Mouse (Mus musculus): Measurements from ENCODE around the gene Sdf4.

The Sdf4 gene

DNA sequence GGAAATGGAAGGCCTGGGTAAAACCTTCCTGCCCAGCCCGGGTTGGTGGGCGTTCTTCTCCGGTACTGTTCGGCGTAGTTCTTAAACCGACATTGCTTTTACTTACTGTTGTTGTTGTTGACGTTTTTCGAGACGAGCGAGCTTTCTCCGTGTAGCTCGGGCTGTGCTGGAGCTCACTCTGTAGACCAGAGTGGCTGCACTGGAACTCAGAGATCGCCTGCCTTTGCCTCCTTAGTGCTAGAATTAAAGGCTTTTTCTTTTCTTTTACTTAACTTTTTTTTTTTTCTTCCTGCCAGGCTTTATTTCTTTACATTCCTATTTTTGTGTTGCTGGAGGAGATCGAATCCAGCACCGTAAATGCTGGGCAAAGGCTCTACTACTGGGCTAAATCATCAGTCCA lies 934 bp downstream of the Sdf4 start:
- in situ Hi-C loops (cut with MboI; ENCODE audit: low sequenced_read_pairs), result no loop called here

DNA sequence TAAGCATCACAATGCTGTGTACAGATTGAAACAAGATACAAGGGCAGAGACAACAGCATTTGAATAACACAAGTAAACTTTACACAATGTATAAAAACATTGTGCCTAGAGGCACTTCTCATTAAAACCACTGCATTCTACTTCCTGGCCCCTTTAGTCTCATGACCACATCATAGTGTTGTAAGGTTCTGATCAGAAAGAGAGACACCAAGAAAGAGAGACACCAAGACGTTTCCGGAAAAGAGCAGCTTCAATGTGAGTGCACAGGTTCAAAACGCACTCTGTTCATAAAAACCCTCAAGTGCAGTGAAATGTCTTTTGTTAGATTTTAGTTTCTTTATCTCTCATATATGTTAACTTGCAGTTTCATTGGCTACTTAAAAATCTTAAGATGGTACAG lies 11.4 kb downstream of the Sdf4 start:
- in situ Hi-C loops (cut with MboI; ENCODE audit: low sequenced_read_pairs), result no loop called here

DNA sequence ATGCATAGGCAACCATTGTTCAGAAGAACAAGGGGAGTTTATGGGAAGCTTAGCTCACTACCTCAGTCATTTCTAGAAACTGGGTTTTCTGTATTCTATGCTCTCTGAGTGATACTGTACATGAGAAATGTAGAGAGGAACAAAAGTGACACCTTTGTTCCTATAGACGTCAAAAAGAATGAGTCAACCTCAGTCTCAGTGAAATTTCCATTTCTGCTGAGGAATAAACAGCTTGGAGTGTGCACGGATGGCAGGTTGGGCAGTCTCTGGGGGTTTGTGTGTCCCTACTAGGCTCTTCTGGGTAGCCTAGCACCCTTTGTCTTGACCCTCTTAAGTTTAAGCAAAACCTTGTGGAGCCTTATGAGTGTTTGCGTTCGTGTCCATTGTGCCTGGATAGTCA lies 15.7 kb downstream of the Sdf4 start:
- in situ Hi-C loops (cut with MboI; ENCODE audit: low sequenced_read_pairs), result no loop called here

DNA sequence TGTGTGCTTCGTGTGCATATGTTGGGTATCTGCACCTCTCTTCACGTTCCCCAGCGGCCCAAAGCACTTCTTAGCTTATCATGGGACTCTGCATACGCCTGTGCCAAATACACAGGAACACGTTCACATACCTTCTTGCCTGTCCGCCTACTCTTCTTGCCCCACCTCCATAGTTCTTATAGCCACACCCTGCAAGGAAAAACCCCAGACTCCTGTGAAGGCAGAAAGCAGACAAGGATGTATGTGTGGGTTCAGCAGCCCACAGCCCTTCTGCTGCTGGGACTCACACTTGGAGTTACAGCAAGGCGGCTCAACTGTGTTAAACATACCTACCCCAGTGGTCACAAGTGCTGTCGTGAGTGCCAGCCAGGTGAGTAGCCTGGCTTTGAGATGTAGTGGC lies 21.0 kb downstream of the Sdf4 start, which contains the start of gene Tnfrsf4:
Gene Tnfrsf4 (plus strand): TSS at position 207 of the 400 bp plus-strand sequence.
- in situ Hi-C loops (cut with MboI; ENCODE audit: low sequenced_read_pairs), result no loop called here

DNA sequence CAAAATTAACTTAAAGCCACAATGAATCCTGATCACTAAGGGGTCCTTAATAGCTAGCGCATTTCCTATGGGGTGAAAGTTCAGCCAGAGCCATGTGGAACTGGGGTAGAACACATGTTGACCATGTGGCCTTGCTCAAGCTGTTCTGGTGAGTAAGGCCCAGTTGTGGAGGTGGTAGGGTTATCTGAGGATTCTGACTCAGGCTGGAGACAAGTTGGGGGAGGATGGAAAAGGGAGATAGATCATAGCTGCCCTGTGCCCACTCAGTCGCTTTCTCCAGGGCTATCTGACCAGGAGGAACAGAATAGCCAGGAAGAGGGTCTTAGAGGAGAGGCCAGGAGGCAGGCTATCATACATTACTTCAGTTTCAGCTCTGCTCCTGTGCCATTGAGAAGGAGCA lies 21.8 kb downstream of the Sdf4 start:
- in situ Hi-C loops (cut with MboI; ENCODE audit: low sequenced_read_pairs), result no loop called here

DNA sequence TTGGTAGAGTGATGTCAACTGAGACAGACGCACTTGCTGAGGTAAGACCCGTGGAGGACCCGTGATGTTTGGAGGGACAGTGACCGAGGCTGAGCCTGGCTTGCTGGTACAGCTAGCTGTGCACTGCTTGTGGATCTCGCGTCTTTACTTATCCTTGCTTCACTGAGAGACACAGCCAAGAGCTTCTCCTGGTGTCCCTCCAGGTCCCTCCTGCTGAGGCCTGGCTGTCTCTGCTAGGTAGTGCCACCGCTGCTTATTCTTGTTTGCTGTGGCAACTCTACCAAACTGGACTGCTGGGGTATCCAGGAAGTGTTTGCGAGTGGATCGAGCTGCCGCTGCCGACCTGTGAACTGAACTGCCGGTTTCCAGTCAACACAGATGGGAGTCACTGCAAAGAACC lies 27.1 kb downstream of the Sdf4 start:
- in situ Hi-C loops (cut with MboI; ENCODE audit: low sequenced_read_pairs), result no loop called here

DNA sequence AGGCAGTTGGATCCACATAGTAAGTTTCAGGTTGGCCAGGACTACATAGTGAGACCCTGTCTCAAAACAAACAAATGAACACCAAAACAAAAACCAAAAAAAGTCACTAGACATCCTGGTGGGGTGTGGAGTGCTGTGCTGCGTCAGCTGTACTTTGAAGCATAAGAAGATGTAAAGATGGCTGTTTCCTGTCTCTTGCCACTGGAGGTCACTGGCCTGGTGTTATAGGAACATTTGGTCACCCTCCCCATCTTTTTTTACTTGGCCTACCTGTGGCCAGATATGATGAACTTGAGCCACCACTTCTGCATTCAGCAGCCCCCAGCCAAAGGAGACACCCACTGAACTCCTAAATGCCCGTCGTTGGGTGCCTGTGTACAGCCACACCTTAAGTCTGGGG lies 28.7 kb downstream of the Sdf4 start:
- in situ Hi-C loops (cut with MboI; ENCODE audit: low sequenced_read_pairs), result no loop called here

DNA sequence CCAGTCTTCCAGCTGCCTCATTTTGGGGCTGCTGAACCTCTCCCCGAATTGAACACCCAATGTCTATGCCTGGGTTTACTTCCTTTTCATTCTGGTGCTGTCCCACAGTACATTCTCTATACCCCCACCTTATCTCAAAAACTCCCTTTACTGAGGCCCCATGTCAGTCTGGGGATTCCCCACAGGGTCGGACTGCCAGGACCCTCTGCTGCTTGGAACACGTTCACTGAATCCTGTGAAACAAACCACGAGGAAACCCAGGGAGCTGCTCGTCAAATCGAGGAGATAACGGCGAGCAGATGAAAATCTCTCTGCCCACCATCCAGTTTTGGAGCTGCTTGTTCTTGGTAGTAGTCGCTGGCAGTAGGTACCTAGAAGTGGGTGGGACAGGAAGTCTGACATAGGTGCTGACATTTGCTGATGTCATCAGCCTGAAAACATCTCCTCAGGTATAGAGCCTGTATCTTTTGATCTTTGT lies 29.3 kb downstream of the Sdf4 start:
- in situ Hi-C loops (cut with MboI; ENCODE audit: low sequenced_read_pairs), result no loop called here

DNA sequence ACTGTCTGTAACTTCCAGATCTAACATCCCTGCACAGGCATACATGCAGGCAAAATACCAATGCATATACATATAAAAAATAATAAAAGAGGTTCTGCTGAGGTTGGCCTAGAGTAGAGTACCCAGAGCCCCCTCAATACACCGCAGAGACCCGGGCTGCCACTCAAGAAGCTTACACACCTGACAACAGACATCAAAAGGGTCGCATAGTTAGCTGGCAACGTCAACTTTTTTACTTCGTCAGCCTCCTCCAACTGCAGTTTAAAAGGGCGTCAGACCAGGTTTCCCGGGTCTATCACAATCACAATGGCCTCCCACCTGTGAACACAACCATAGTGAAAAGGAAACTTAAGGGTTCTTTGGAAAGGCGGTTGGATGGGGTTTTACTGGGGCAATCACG lies 30.8 kb downstream of the Sdf4 start:
- in situ Hi-C loops (cut with MboI; ENCODE audit: low sequenced_read_pairs), result no loop called here

DNA sequence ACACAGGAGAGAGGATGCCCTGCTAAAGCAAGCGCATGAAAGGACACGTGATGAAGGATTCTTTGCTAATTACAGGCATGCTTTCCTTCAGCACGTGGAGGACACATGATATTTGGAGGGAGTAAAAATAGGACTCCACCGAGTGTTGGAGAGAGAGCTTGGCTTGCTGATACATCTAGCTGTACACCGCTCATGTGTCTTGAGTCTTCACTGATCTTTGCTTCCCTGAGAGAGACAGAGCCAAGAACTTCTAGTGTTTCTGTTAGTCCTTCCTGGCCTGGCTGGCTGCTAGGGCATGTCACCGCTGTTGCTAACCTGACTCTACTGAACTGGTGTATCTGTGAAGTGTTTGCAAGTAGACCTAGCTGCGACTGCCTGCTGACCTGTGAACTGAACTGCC lies 31.5 kb downstream of the Sdf4 start:
- in situ Hi-C loops (cut with MboI; ENCODE audit: low sequenced_read_pairs), result no loop called here

DNA sequence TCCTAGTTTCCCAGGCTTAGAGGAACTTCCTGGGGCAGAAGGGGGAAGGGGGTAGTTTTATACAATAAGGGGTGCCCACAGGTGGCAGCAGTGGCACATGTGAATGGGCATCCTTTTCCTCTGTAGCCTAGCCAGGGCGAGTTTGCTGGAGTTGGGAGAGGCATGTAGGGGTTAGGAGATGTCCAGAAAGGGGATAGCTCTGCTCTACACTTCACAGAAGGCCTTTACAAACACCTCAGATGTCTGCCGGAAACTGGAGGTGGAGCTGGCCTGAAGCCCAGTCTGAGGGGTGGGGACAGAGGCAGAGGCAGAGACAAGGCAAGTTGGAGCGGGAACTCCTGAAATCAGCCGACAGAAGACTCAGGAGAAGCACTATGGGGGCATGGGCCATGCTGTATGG lies 33.3 kb downstream of the Sdf4 start, which contains the start of gene Tnfrsf18:
Gene Tnfrsf18 (plus strand): TSS at position 152 of the 400 bp plus-strand sequence.
- in situ Hi-C loops (cut with MboI; ENCODE audit: low sequenced_read_pairs), result no loop called here

DNA sequence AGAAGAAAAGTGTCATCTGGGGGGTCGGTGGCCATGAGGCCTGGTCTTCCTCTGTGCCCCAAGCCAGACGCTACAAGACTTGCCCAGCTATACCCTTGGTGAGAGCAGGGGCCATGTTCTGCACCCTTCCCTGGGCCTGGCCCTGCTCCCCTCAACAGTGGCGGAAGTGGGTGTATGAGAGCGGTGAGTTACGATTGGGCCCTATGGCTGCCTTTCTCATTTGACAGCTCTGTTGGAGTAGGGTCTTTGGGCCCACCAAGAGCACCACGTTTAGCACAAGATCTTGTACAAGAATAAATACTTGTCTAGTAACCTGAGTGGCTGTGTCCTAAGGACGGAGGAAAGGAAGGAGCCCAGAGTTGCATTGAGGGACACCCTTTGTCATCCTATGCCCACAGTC lies 35.9 kb downstream of the Sdf4 start:
- in situ Hi-C loops (cut with MboI; ENCODE audit: low sequenced_read_pairs), result no loop called here

DNA sequence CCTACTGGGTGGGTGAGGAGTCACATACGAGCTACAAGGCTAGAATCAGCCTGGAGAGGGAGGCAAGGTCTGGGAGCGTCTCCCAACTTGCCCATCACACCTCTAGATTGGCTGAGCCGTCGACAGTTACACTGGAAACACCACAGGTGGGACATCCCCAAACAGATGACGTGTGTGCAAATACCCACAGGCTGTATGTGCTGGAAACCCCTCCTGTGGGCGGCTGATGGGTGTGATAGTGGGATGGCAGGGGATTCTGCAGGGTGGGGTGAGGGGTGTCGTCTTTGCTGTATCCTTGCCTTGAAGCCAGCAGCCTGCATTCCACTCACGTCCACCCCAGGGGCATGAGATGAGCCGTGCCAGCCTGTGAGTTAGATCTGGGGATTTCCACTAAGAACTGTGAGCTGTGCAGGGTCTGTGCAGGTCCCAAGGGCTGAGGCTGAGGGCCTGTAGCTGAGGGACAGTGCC lies 38.0 kb downstream of the Sdf4 start:
- in situ Hi-C loops (cut with MboI; ENCODE audit: low sequenced_read_pairs), result loop anchor here (10.0 kb wide), 1 partner anchor 74 kb away; the partner anchor contains the start of gene 9430015G10Rik

DNA sequence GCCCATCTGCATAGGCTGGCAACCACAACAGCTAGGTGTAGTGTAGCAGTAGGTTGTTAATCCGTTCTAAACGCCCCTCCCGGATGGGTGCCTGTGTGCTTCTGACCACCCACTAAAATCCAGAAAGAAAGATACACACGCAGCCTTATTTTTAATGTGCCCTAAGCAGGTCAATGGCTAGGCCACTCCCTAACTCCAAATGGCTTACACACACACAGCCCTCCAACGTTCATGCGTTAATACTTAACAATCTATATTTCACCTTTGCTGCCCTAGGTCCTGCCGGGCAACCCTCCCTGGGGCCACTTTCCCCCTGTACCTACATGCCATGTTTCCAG lies 38.6 kb downstream of the Sdf4 start:
- in situ Hi-C loops (cut with MboI; ENCODE audit: low sequenced_read_pairs), result loop anchor here (10.0 kb wide), 1 partner anchor 74 kb away; the partner anchor contains the start of gene 9430015G10Rik

DNA sequence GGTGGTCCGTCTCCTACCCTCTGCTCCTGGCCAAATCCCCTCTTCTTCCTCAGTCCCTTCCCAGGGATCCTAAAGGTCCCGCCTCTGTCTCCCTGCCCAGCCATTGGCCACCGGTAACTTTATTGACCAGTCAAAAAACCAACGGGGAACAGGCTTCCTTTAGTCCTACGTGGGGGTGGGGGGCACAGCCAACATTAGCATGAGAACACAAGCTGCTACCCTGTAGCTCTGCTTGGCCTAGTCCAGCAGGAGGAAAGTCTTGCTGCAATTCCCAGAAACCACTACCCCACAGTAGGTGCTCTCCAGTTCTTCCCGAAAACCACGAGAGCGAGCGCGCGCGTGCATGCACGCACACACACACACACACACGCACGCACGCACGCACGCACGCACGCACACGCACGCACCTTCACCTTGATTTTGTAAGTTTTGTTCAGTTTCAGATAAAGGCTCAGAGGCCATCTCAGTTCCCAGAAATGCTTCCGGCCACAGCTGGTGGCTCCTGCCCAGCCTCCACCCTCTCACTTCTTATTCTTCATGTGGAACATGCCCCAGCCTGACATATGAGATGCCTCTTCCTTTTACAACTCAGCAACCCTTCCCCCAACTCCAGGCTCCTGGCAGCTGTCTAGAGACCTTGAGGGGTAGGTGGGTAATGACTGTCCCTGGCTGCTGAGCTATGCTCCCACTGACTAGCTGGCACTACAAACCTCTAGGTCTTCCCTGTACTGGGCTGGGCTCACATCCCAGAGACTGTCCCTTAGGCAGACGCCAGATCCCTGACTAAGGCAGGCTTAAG lies 39.1 kb downstream of the Sdf4 start:
- in situ Hi-C loops (cut with MboI; ENCODE audit: low sequenced_read_pairs), result loop anchor here (10.0 kb wide), 1 partner anchor 73 kb away; the partner anchor contains the start of gene 9430015G10Rik

DNA sequence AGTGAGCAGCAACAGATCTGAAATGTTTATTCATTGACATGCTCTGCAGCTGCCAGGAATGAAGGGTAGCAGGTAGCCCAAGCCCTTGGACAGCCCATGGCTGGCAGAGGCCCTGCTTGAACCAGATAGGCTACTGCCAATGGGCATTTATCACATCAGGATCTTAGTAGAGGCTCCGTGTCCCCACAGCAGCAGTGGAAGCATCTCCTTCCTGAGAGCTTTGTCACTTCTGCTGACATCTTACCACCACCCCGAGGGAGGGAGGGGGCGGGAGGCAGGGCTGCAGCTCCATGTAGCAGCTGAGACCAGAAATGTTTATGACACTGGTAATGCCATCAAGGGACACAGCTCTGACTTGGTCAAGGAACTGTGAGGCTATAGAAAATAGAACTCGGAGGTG lies 40.2 kb downstream of the Sdf4 start:
- in situ Hi-C loops (cut with MboI; ENCODE audit: low sequenced_read_pairs), result loop anchor here (10.0 kb wide), 1 partner anchor 72 kb away; the partner anchor contains the start of gene 9430015G10Rik

DNA sequence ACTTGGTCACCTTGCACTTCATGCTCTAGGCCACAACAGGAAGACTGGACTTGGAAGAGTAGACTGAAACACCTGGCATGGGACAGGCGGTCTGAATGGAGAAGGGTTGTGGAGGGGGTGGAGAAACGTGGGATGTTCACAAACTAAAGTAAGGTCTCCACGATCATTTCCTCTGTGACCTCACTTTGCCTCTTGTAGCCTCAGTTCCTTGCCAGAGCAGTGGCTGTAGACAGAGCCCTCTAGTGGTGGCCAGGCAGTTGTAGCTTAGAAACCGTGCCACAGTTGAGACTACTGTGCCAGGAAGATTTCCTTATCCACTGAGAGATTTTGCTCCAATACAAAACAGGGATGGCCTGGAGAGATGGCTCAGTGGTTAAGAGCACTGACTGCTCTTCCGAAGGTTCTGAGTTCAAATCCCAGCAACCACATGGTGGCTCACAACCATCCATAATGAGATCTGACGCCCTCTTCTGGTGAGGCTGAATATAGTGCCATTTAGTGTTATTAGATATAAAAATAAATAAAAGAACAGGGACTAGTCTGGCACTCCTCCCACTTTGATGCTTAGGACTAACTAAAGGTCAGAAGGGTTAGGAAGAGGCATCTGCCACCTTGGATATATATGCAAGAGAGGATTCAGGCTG lies 40.9 kb downstream of the Sdf4 start:
- in situ Hi-C loops (cut with MboI; ENCODE audit: low sequenced_read_pairs), result loop anchor here (10.0 kb wide), 1 partner anchor 71 kb away; the partner anchor contains the start of gene 9430015G10Rik

DNA sequence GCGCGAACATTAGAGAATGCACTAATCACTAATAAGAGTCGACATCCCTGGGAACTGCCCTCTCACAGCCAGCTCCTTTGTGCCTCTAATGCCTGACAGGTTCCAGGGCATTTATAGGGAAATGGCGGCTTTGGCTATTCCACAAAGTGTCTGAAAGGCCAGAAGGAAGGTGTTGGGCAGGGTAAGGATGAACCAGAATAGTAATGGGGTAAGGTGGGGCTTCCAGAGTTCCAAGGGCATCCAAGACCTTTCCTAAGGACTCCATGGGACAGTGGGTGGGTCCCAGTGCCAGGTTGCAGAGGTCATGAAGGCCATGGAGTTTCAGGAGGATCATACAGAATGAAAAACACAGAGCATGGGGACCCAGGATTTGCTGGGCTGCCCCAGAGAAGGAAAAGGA lies 41.6 kb downstream of the Sdf4 start:
- in situ Hi-C loops (cut with MboI; ENCODE audit: low sequenced_read_pairs), result loop anchor here (10.0 kb wide), 1 partner anchor 70 kb away; the partner anchor contains the start of gene 9430015G10Rik

DNA sequence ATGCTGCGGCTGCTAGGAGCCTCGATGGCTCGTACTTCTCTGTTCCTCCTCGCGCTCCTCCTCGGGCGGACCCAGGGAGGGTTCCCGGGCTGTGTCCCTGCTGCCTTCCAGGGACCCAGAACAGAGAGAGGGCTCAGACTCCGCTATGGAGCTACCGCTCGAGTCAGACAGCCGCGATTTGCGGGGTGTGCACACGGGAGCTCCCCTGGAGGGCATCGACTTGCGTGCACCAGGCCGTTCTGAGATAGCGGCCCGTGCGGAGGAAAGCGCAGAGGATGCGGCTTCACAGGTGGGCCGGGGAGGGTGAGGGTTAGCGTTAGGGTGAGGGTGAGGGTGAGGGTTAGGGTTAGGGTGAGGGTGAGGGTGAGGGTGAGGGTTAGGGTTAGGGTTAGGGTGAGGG lies 42.2 kb downstream of the Sdf4 start:
- in situ Hi-C loops (cut with MboI; ENCODE audit: low sequenced_read_pairs), result loop anchor here (10.0 kb wide), 1 partner anchor 70 kb away; the partner anchor contains the start of gene 9430015G10Rik

DNA sequence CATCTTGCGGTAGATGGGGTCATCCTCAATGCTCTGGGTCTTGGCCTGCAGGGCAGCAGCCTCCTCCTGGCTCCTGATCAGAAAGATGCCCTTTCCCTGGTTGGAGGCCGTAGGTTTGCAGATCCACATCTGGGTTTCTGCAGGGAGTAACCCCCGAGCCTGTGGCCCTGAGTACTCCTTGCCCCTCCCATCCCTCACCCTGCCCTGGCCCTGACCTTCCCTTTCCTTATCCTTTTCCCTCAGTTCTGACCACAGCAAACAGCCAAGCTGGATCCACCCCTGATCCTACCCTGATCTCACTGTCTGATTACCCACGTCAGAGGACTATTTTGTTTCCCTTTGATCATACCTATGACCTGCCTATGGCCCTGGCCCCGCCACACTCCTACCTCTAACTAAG lies 52.1 kb downstream of the Sdf4 start:
- in situ Hi-C loops (cut with MboI; ENCODE audit: low sequenced_read_pairs), result no loop called here

DNA sequence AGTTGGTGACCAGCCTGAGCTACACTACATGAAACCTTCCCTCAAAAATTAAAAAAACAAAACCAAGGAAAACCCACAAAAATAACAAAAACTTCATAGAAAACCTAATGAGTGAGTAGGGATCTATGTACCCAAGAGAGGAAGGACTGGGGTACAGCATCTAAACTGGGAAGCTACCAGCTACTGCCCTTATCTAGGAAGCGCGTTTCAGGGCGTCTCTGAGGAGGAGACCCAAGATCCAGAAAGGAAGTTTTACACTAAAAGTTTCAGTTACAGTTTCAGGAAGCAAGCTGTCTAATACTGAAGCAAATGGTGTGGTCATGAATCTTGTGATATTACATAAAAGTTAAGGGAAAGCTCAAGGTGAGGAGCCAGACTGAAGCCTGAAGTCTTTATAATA lies 57.1 kb downstream of the Sdf4 start:
- in situ Hi-C loops (cut with MboI; ENCODE audit: low sequenced_read_pairs), result no loop called here
